Mouse (Mus musculus) WW6 (cell line): ENCODE measurements around the gene Gon7.

Source experiments
- DNase-seq: peaks from one replicate; pipeline ENCODE4 v3.0.0-alpha.2; 2013; ENCODE audit warnings: low read depth, low spot score

Gon7 gene

DNA sequence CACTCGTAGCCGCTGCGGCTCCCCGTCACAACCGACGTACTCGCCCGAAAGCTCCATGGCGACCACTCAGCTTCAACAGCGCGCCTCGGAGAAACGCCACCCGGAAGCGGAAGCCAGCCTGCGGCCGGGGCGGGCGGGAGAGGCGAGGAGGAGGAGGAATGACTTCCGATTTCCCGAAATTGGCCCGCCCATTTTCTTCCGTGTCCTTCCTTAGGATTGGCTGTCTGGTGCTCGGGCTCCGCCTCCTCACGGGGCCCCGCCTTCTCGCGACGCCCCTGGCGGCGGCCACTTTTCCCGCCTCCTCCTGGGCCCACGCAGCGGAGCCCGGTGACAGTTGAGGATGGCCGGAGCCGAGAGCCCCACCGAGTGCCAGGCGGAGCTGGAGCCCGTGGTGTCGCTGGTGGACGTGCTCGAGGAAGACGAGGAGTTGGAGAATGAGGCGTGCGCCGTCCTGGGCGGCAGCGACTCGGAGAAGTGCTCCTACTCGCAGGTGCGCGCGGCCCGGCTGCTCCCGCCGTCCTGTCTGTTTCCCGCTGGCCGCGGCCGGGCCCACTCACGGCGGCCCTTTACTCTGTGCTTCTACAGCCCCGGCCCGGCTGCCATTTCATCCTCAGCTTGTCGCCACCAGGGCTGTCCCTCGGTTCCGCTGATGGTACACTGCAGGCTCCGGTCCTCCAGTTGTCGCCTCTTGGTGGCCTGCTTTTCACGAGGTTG lies at the start of gene Gon7, which contains the start of the genes Gm28051 and Ubr7:
Gene Gon7, minus strand, starts transcription at position 115 of the 714 bp plus-strand sequence.
Gene Gm28051, minus strand, starts transcription at position 77 of the 714 bp plus-strand sequence.
Gene Ubr7, plus strand, starts transcription at position 279 of the 714 bp plus-strand sequence.
- DNase-seq, result peak; percentile 94

DNA sequence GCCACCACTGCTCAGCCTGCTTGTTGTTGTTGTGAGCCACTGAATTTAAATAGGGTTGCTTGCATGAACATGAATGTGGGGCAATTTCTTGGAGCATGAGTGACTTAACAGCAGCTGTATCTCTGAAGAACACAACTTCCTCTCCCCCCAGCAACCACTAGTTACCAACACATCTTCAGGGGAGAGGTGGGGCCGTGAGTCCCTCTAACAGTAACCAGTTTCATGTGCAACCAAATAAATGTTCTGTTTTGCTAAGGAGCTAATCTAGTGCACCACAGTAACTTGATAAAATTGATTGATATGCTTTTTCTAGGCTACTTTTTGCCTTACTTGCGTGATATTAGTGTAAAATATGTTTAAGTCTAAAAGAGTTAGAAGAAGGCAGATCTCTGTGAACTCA lies 41.9 kb upstream of the Gon7 start:
- no peak for DNase-seq

DNA sequence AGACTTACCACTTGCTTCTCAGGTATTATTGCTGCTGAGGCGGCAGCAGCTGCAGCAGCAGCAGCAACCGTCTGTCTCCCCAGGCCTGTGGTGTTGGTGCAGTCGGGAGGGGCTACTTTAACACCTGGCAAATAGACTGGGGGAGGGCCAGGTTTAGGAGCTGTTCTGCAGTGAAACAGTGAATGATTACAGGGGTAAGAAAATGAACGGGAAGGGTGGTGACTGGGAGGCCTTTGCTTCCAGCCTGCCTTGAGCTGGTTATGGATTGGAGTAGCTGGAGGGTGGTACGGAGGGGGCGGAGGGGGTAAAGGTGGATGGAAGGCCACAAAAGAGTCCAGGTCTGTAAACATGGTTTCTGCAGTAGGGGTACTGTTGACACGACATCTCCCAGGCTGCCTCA lies 30.3 kb upstream of the Gon7 start:
- no peak for DNase-seq

- no peak for DNase-seq
These were observed 28.0 kb upstream of the Gon7 start for GRCm38 (mm10) chr12:102785593-102785985.

DNA sequence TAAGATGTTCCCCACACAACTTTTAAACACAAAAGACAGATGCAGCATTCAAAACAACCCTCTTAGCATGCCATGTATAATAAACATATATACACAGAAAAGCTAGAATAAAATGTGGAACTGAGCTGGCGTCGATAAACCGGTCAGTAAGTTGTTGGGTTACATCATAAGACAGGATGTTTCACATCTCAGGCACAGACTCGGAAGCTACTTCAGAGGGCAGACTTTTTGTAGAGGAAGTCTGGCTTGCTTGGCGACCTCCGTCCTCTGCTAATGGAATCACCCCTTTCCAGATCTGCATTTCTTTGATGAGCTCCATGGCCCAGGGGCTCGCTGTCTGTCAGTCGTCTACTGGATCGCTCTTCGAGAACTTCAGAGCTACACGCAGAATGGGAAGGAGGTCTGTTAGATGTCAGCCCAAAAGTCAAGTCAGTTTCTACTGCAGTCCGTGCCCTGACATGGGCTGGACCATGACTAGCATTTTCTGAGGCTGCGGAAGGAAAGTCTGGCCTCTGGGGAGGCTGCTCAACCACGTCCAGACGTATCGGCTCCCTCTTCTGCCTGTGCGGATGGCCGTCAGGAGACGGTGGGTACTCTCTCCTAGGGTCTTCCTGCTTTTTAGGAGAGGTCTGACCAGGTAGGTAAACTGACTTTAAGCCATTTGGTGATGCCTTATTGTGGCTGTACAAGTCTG lies 27.4 kb upstream of the Gon7 start:
- no peak for DNase-seq

DNA sequence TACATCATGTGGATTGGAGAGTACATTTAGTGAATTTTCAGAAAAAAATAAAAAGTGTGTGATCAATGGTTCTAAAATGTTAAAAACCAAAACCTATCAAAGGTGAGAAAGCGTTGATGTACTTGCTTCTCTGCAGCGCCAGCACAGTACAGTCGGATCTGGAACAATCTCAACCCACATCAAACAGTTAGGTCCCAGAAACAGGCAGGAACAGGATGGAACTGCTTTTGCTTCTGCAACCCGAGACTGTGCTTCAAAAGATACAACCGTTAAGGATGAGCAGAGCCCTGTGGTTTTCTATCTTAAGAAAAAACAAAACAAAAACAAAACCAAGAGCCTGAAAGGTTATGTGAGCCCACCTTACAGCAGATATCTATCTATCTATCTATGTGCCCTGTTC lies 25.2 kb upstream of the Gon7 start:
- DNase-seq, result no peak

- DNase-seq, result no peak
These were observed 21.8 kb upstream of the Gon7 start for GRCm38 (mm10) chr12:102779452-102779851.

GRCm38 (mm10) chr12:102778151-102778550 lies 20.5 kb upstream of the Gon7 start:
- DNase-seq, result no peak

- no peak for DNase-seq
These were observed 18.4 kb upstream of the Gon7 start for GRCm38 (mm10) chr12:102776035-102776434.

DNA sequence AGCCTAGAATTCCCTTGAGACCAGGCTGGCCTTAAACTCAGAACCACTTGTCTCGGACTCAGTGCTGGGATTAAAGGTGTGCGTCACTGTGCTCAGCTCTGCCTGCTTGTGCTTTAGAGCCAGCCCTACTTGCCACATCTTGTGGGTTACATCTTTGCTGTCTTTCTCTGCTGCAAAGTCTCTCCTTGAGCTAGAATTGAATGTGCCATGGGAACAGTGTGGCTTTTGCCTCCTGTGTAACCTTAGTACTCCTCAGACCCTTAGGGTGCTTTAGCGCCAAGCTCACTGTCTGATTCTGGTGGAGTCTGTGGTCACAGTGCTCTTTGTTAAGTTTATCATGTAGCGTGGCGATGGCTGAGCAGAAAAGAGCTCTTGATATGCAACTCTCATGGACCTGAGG lies 15.1 kb upstream of the Gon7 start:
- DNase-seq, result no peak

GRCm38 (mm10) chr12:102771601-102772000 lies 14.0 kb upstream of the Gon7 start:
- no peak for DNase-seq

DNA sequence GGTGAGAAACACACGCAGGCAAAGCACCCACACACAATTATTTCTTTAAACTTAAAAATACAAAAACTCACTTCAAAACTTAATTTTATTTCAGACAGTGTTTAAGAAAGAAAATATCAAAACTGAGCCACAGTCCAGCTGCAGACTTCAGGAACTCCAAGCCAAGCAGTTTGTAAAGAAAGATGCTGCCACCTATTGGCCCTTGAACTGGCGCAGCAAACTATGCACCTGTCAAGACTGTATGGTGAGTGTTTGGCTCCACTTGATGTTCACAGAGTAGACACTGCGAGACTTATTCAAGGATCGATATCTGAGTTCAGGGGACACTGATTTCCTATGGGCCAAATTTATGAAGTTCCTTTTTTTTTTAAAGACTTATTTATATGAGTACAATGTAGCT lies 11.4 kb upstream of the Gon7 start:
- no peak for DNase-seq

- DNase-seq, result no peak
These were observed 6.1 kb upstream of the Gon7 start for GRCm38 (mm10) chr12:102763696-102764095.

DNA sequence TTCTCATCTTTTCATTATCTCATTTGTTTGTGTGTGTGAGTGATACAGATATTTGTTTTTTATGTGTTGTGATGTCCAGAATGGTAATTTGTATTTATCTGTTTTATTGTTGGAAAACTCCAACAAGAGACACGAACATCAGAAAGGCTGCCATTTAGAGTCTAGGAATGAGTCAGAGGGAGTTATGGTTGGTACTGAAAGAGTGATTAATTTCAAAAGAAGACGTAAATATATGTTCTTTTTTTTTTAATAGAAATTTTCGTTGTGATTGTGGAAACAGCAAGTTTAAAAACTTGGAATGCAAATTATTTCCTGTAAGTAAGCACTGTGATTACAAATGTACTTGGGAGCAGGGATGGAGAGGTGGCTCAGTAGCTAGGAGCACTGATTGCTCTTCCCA lies 4.1 kb upstream of the Gon7 start:
- no peak for DNase-seq

- no peak for DNase-seq
These were observed 1.3 kb upstream of the Gon7 start for GRCm38 (mm10) chr12:102758936-102759335.

DNA sequence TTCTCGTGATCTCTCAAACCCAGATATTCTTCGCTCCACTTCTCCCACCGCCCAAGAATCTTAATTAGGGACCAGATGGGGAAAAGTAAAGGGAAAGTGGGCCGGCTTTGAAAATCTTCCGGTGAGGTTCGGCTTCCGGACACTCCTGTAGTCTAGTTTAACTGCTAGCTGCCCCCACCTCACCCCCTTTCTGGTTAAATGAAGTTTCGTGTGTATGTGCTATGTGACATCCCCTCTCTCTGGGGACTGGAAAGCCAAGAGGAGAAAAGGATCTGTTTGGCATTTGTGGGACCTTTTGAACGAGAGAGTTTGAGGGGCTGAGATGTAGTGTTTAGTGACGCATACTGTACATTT lies 777 bp upstream of the Gon7 start, which contains the start of gene Gm20604:
Gene Gm20604, minus strand, starts transcription at position 270 of the 354 bp plus-strand sequence.
- DNase-seq, result no peak

DNA sequence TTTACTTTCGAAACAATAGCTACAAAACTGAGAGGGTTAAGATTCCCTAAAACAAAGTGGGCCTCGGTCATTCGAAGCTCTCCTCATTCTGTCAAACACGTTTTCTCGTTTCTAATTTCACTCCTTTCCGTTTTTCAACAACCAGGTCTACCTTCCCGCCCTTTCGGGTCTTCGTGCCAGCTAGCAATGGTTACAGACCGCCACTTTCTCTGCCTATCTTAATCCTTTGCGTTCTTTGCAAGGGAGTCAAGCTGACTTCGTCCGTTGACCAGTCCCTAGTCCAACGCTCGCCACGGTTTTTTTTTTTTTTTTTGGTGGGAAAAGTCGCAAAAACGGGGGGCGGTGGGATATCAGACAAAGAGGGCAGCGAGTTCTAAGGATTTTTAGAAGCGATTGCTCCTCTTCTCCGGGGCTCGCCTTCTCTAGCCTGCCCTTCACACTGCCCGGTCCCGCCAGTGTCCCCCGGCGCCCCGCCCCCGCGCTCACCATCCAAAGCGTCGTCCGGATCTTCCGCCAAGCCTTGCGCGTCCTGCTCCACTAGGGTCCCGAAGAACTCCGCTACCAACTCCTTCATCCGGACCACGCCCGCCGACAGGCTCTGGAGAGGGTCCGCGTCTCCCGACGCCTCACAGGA lies 431 bp downstream of the Gon7 start:
- no peak for DNase-seq

GRCm38 (mm10) chr12:102756304-102756703 lies 1.3 kb downstream of the Gon7 start:
- peak; percentile 56 for DNase-seq

DNA sequence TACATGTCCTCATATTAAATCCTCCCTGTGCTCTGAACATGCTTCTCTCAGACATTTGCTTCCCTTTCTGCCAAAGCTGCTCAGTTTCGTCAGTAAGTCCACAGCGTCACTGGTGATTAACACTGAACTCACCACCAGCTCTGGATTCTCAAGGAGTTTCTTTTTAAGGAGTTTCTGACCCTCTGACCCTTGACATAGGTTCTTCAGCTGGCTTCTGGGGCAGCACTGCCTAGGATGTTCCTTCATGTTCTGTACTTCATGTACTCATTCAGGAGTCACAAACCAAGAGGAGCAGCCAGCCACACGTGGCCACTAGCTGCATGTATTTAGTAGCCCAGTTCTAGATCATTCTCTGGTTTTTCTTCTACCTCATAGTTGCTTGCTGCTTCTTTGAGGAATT lies 9.3 kb downstream of the Gon7 start:
- DNase-seq, result no peak

DNA sequence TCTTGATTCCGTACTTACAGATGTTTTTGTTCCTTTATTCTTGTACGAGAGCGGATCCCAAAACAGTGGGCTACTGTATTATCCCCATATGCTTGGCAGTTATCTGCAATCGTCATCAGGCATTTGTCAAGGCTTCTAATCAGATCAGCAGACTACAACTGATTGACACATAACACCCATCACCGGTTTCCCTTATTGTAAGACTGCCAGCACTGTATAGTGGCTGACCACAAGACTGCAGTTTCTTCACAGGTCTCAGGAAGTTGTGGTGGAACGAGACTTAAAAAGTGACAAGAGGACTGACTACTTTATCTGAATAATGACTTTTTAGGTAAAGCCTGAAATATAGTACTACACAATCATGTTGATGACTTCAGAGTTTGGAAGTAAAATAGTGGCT lies 12.8 kb downstream of the Gon7 start:
- DNase-seq, result no peak

DNA sequence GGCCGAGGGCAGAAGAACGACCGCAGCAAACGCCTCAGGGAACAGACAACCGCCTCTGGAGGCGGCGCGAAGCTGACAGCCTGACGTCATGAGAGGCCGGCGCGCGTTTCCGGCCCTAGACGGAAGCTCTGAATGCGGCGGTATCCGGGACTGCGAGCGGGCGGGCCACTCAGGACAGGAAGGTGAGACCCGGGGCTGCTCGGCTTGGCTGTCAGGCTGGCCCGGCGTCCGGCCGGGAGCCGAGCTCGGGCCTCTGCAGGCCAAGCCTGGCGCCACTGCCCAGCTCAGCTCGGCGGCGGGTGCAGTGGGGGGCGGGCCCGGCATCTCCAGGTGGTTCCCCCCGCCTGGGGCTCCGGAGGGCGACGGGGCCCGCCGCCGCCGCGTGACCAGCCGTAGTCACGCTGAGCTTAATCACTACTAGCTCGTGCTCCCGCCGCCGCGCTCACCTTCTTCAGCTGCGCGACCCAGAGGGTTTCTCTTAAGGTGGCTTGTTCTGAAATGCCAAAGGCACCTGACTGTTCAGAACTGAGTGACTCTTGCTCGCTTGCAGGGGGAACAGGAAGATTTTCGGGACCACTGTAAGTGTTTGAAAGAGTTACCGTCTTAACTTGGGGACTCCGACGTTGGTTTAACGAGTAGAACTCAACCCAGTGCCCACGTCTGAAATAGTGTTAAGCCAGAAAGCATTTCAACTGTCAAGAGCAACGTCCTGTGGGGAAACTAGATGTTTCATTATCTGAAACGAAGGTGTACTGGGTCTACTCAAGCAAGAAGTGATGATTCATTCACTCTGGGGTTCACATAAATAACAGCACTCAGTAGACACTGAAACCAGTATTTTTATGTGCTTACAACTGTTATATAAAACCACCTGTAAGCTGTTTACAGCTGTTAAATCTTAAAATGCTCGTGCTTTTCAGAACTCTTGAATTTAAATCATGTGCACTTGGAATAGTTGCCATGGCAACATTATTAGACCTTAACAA lies 13.7 kb downstream of the Gon7 start, which contains the start of the genes Moap1 and Tmem251:
Gene Moap1, minus strand, starts transcription at position 73 of the 986 bp plus-strand sequence.
Gene Tmem251, plus strand, starts transcription at position 174 of the 986 bp plus-strand sequence.
- no peak for DNase-seq
